Mouse (Mus musculus) limb, embryonic 14.5 days (tissue): Measurements from ENCODE around the gene Lgr4. TPM values are rescaled to one million over a fixed set of nuclear protein-coding genes. Genes with fewer than 3 reads are reported as not detected.

Experiments used
- ATAC-seq: fragments of 200-750 bp; cut with Nextera tagmentation; 2 replicates; pipeline ENCODE4 v1.8.0; 2017; ENCODE audit warnings: low read depth, moderate number of reproducible peaks, moderate TSS enrichment; ENCODE audit not compliant: low FRiP score
- DNase-seq: peaks from one replicate; pipeline ENCODE4 v3.0.0-alpha.2; 2015; ENCODE audit warnings: low spot score
- H3K27ac ChIP-seq: fragments of 300-500 bp; sonication (generic); replicated peaks from 2 replicates; pipeline ENCODE4 v1.5.1; 2014; ENCODE audit warnings: low read depth, mild to moderate bottlenecking, low read length, moderate library complexity, mixed read lengths
- H3K27me3 ChIP-seq: fragments of 300-500 bp; sonication (generic); 2 replicates; pipeline ENCODE4 v1.6.1; 2014; ENCODE audit warnings: low read length, mixed read lengths; ENCODE audit not compliant: control insufficient read depth, insufficient read depth
- H3K36me3 ChIP-seq: fragments of 300-500 bp; sonication (generic); 2 replicates; pipeline ENCODE4 v1.6.1; 2014; ENCODE audit warnings: mild to moderate bottlenecking, low read length, moderate library complexity, mixed read lengths; ENCODE audit not compliant: control insufficient read depth, insufficient read depth
- H3K4me1 ChIP-seq: fragments of 300-500 bp; sonication (generic); 2 replicates; pipeline ENCODE4 v1.6.1; 2014; ENCODE audit warnings: antibody characterized with exemption, low read length, mixed read lengths; ENCODE audit not compliant: control insufficient read depth, insufficient read depth
- H3K4me2 ChIP-seq: fragments of 300-500 bp; sonication (generic); replicated peaks from 2 replicates; pipeline ENCODE4 v1.6.1; 2014; ENCODE audit warnings: low read depth, mild to moderate bottlenecking, low read length, moderate library complexity; ENCODE audit not compliant: severe bottlenecking
- H3K4me3 ChIP-seq: fragments of 300-500 bp; sonication (generic); replicated peaks from 2 replicates; pipeline ENCODE4 v1.5.1; 2014; ENCODE audit warnings: low read length
- H3K9ac ChIP-seq: fragments of 300-500 bp; sonication (generic); 2 replicates; pipeline ENCODE4 v1.6.1; 2014; ENCODE audit warnings: mild to moderate bottlenecking, low read depth, low read length, moderate library complexity; ENCODE audit not compliant: severe bottlenecking
- H3K9me3 ChIP-seq: fragments of 300-500 bp; sonication (generic); 2 replicates; pipeline ENCODE4 v1.6.1; 2016; ENCODE audit warnings: low read length; ENCODE audit not compliant: control insufficient read depth
- POLR2A ChIP-seq: fragments of 200-500 bp; IDR thresholded peaks from 2 replicates; pipeline ENCODE4 v1.8.0; 2012; ENCODE audit warnings: inconsistent platforms, mild to moderate bottlenecking, moderate library complexity, borderline replicate concordance; ENCODE audit not compliant: insufficient read depth, insufficient read length; ENCODE audit errors: extremely low read depth
- WGBS: fragments of 180-500 bp; shearing (Covaris S2); extraction: QIAGEN DNeasy Blood & Tissue Kit; methylation state at CpG from one replicate; pipeline ENCODE4 v1.1.7; 2014; 5-methylcytosine and 5-hydroxymethylcytosine counted together
- polyA plus RNA-seq, 2 experiments: library from polyadenylated mRNA; depleted of rRNA in 1 of 2; stranded (reverse) in 1 of 2; unstranded in 1 of 2; fragments of >200 nt; fragmentation: Nextera tagmentation in 1 of 2; extraction: Ambion mirVana in 1 of 2; gene quantifications; 2 replicates each; pipeline versions ENCODE4 v1.2.1 to v1.2.3; 2012 to 2014

Gene Lgr4
- polyA plus RNA-seq, 2 experiments: 27.8 to 32.3 TPM

DNA sequence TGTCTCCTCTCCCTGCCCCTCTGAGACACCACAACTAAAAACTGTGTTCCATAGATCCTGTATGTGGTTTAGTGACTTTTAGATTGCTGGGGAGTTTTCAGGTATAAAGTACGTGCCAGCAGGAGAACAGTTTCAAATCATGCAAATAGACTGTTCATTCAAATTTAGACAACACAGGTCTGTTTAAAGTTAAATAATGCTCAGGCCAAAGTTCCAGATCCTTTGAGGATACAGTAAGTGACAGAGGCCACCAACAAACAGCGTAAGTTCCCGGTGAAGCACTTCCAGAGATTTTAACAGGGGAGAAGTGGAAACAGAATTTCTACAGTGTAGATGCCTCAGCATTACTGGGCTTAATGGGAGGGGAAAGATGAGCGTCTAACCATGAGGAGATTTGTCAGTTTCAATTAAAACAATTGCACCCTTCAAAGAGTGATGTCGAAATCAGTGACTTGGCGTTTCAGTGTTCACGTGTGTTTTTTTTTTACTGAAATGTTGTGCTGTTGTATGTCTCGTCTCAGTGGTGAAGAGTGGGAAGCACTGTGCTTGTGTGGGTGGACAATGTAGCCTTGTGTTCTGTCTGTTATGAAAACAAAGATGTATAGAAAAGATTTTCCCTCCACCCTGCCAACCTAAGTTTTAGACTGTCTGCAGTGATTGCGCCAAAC is 48.4 kb downstream of the Lgr4 start:
- no peak overlapping the region for H3K27ac ChIP-seq

DNA sequence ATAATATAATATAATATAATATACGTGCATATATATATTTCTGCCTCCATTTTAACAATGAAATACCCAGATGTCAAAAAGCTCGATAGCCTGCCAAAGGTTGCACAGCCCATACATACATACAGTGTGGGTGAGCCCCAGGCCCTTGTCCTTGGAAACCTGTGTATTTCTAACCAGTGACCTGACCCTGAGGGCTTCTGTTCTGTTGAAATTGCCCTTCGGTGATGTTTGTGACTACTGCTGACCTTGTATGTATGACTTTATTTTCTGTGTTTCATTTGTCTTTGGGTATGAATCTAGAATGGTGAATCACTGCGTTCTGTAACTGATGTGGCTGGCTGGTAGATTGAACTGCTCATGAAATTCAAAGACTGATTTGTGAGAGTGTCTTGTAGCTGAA is 49.4 kb downstream of the Lgr4 start:
- Histone ChIP-seq H3K27me3 (no peaks in the 10 kb centered on the region), H3K9ac (no peak overlapping the region), H3K27ac (no peak overlapping the region), H3K9me3 (no peaks in the 10 kb centered on the region), H3K4me3 (no peak overlapping the region), H3K4me2 (no peak overlapping the region), H3K4me1 (peaks cover 8% of the 10 kb centered on the region; the same call in 1 of the 2 replicates), H3K36me3 (no peaks in the 10 kb centered on the region)
- TF ChIP-seq POLR2A: no peak
- ATAC-seq: no peak
- 97% methylated on average over 4 of the region's 4 CpGs for WGBS
- no peak for DNase-seq

More for the DNA sequence above, 48.4 kb downstream of the Lgr4 start:
- Histone ChIP-seq H3K4me3 (no peak overlapping the region), H3K27me3 (no peaks in the 10 kb centered on the region), H3K4me1 (peaks cover 9% of the 10 kb centered on the region; the same call in 1 of the 2 replicates), H3K9me3 (no peaks in the 10 kb centered on the region), H3K9ac (no peak overlapping the region), H3K36me3 (no peaks in the 10 kb centered on the region), H3K4me2 (no peak overlapping the region)
- ATAC-seq (no peak), DNase-seq (no peak)
- no peak for TF ChIP-seq POLR2A
- WGBS: 82% methylated on average over 9 of the region's 9 CpGs

DNA sequence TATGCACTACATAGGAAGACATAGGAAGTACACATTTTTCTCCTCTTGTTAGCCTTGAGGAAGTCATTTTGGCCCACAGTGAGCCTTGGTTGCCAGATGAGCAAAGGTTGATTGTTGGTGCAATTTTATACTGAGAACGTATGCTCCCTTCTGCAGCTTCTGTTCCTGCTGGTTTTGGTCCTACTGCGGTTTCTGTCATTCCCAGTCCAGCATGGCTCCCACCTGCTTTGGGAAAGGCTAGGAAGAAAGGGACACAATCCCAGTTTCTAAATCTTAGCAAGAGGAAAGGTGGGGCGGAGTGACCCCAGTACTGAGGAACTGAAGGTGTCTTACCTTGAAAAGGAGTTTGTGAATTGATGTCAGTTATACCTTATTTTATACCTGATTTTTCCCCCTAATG is 51.9 kb downstream of the Lgr4 start:
- TF ChIP-seq POLR2A: no peak
- 78% methylated on average over 3 of the region's 3 CpGs for WGBS

GRCm38 (mm10) chr2:109969926-109970532 is 52.6 kb downstream of the Lgr4 start:
- ATAC-seq: no peak
- Histone ChIP-seq H3K9me3 (no peaks in the 10 kb centered on the region), H3K4me2 (no peak overlapping the region), H3K27ac (no peak overlapping the region), H3K36me3 (no peaks in the 10 kb centered on the region), H3K4me3 (no peak overlapping the region), H3K9ac (no peak overlapping the region), H3K27me3 (no peaks in the 10 kb centered on the region), H3K4me1 (peaks cover 23% of the 10 kb centered on the region)
- TF ChIP-seq POLR2A: no peak
- DNase-seq: no peak
- WGBS: 42% methylated on average over 10 of the region's 10 CpGs

More for the DNA sequence above, 51.9 kb downstream of the Lgr4 start:
- DNase-seq (no peak), ATAC-seq (no peak)
- Histone ChIP-seq H3K27me3 (no peaks in the 10 kb centered on the region), H3K36me3 (no peaks in the 10 kb centered on the region), H3K4me1 (peaks cover 23% of the 10 kb centered on the region), H3K9me3 (no peaks in the 10 kb centered on the region), H3K27ac (no peak overlapping the region), H3K4me3 (no peak overlapping the region), H3K9ac (no peak overlapping the region), H3K4me2 (no peak overlapping the region)

GRCm38 (mm10) chr2:109970744-109971410 is 53.4 kb downstream of the Lgr4 start:
- TF ChIP-seq POLR2A: no peak
- no peak for DNase-seq
- H3K4me3 ChIP-seq: no peak overlapping the region
- no peak overlapping the region for H3K9ac ChIP-seq
- peaks cover 23% of the 10 kb centered on the region for H3K4me1 ChIP-seq
- ATAC-seq: no peak
- H3K27ac ChIP-seq: no peak overlapping the region
- no peaks in the 10 kb centered on the region for H3K27me3 ChIP-seq
- H3K36me3 ChIP-seq: no peaks in the 10 kb centered on the region
- no peak overlapping the region for H3K4me2 ChIP-seq
- WGBS: 55% methylated on average over 8 of the region's 8 CpGs
- H3K9me3 ChIP-seq: no peaks in the 10 kb centered on the region
